14 mouse cellular contexts compared by ENCODE assay signal in genomic region chr2:77260134-77260533, GRCm38 (mm10). TPM values are rescaled to one million over a fixed set of nuclear protein-coding genes. Genes with fewer than 3 reads are reported as not detected.
DNase-seq lines count a peak whose midpoint lies in the region; ATAC-seq and TF ChIP-seq lines count a peak whose summit lies in the region.
"Had no signal": no experiment of that assay in that cellular context is flagged by ENCODE, and none has a peak within 500 bp of the region (broad histone marks: within the 10 kb centered on the region; RNA-seq: fewer than 3 reads in every experiment).

No protein-coding gene starts in this region.

- no peak overlapping the region for H3K9ac ChIP-seq in heart, embryonic 16.5 days (ENCODE audit: low read length)
- no peak overlapping the region for H3K9ac ChIP-seq in midbrain, postnatal 0 days (replicated peaks; ENCODE audit: low read length, poor library complexity, severe bottlenecking)
- H3K9ac ChIP-seq in midbrain, embryonic 11.5 days (ENCODE audit: low read length), result no peak overlapping the region
- no peak overlapping the region for H3K9ac ChIP-seq in stomach, postnatal 0 days (ENCODE audit: low read length)
- H3K9ac ChIP-seq: heart, embryonic 13.5 days had no signal

- H3K27me3 ChIP-seq in heart, embryonic 16.5 days (ENCODE audit: control insufficient read depth, insufficient read depth, low read length), result no peaks in the 10 kb centered on the region
- no peaks in the 10 kb centered on the region for H3K27me3 ChIP-seq in midbrain, postnatal 0 days (ENCODE audit: insufficient read depth, low read length)
- no peaks in the 10 kb centered on the region for H3K27me3 ChIP-seq in midbrain, embryonic 11.5 days (ENCODE audit: control insufficient read depth, insufficient read depth, low read length)
- H3K27me3 ChIP-seq in stomach, postnatal 0 days (ENCODE audit: control insufficient read depth, insufficient read depth, low read length), result no peaks in the 10 kb centered on the region
- H3K27me3 ChIP-seq: heart, embryonic 13.5 days; megakaryocyte, embryonic 14.5 days had no signal

- H3K4me3 ChIP-seq in heart, embryonic 16.5 days (ENCODE audit: low read length), result no peak overlapping the region
- no peak overlapping the region for H3K4me3 ChIP-seq in midbrain, postnatal 0 days (ENCODE audit: low read depth, low read length)
- H3K4me3 ChIP-seq in midbrain, embryonic 11.5 days (ENCODE audit: low read depth, low read length), result no peak overlapping the region
- H3K4me3 ChIP-seq in stomach, postnatal 0 days (ENCODE audit: low read depth, low read length), result no peak overlapping the region
- H3K4me3 ChIP-seq: embryonic facial prominence, embryonic 10.5 days; heart, embryonic 13.5 days; megakaryocyte, embryonic 14.5 days had no signal

- no peak overlapping the region for H3K4me2 ChIP-seq in heart, embryonic 16.5 days (ENCODE audit: low read depth, low read length)
- no peak overlapping the region for H3K4me2 ChIP-seq in midbrain, postnatal 0 days (ENCODE audit: low read depth, low read length, poor library complexity, severe bottlenecking)
- H3K4me2 ChIP-seq in midbrain, embryonic 11.5 days, result no peak overlapping the region
- H3K4me2 ChIP-seq in stomach, postnatal 0 days (replicated peaks; ENCODE audit: low read depth), result no peak overlapping the region
- H3K4me2 ChIP-seq: heart, embryonic 13.5 days had no signal

- TF ChIP-seq EP300 in stomach, postnatal 0 days (optimal IDR thresholded peaks at IDR 0.05), result no peak

- no peaks in the 10 kb centered on the region for H3K9me3 ChIP-seq in heart, embryonic 16.5 days (replicated peaks; ENCODE audit: control insufficient read depth, low read length)
- H3K9me3 ChIP-seq in midbrain, postnatal 0 days (ENCODE audit: low read length), result no peaks in the 10 kb centered on the region
- no peaks in the 10 kb centered on the region for H3K9me3 ChIP-seq in midbrain, embryonic 11.5 days (ENCODE audit: control insufficient read depth, low read length)
- H3K9me3 ChIP-seq in stomach, postnatal 0 days (ENCODE audit: control insufficient read depth, low read length), result no peaks in the 10 kb centered on the region
- H3K9me3 ChIP-seq: embryonic facial prominence, embryonic 10.5 days; heart, embryonic 13.5 days had no signal

- intact Hi-C loops in heart, postnatal 25 days (cut with DNase I), result no loop called here

- peaks cover 39% of the 10 kb centered on the region for H3K4me1 ChIP-seq in heart, embryonic 16.5 days (ENCODE audit: control insufficient read depth, insufficient read depth, low read length)
- peaks cover 8% of the 10 kb centered on the region; the same call in 1 of the 2 replicates for H3K4me1 ChIP-seq in midbrain, postnatal 0 days (ENCODE audit: insufficient read depth, low read length)
- peaks cover 23% of the 10 kb centered on the region for H3K4me1 ChIP-seq in midbrain, embryonic 11.5 days (ENCODE audit: control insufficient read depth, insufficient read depth, low read length)
- peaks cover 2% of the 10 kb centered on the region; the same call in 1 of the 2 replicates for H3K4me1 ChIP-seq in stomach, postnatal 0 days (replicated peaks; ENCODE audit: control insufficient read depth, insufficient read depth)
- H3K4me1 ChIP-seq: megakaryocyte, embryonic 14.5 days had no signal

- ATAC-seq in heart, embryonic 16.5 days (replicated peaks; ENCODE audit: extremely low read depth, insufficient read depth, low FRiP score), result peak; percentile 53
- no peak for ATAC-seq in midbrain, postnatal 0 days (ENCODE audit: low FRiP score)
- no peak for ATAC-seq in midbrain, embryonic 11.5 days (ENCODE audit: low FRiP score)
- ATAC-seq in stomach, postnatal 0 days (ENCODE audit: low FRiP score, low TSS enrichment), result no peak

- DNase-seq in heart, postnatal 25 days (ENCODE audit: low spot score), result no peak
- peak; percentile 30 for DNase-seq in kidney, postnatal 10 days
- no peak for DNase-seq in kidney, adult 11 months
- DNase-seq in midbrain, postnatal 0 days (ENCODE audit: low spot score), result peak; percentile 34
- DNase-seq in midbrain, embryonic 11.5 days (ENCODE audit: low spot score, missing footprints), result no peak
- DNase-seq in stomach, postnatal 0 days (ENCODE audit: low spot score), result no peak
- no peak for DNase-seq in adrenal gland, postnatal 14 days
- DNase-seq: cerebellum, adult 11-12 months; right cerebral cortex, postnatal 4 days; thymus, postnatal 14 days had no signal

- H3K36me3 ChIP-seq in heart, embryonic 16.5 days (ENCODE audit: control insufficient read depth, insufficient read depth), result no peaks in the 10 kb centered on the region
- H3K36me3 ChIP-seq in midbrain, postnatal 0 days (ENCODE audit: insufficient read depth, low read length), result no peaks in the 10 kb centered on the region
- no peaks in the 10 kb centered on the region for H3K36me3 ChIP-seq in midbrain, embryonic 11.5 days (ENCODE audit: control insufficient read depth, insufficient read depth, low read length)
- H3K36me3 ChIP-seq in stomach, postnatal 0 days (ENCODE audit: control insufficient read depth, insufficient read depth, low read length), result no peaks in the 10 kb centered on the region

- no peak overlapping the region for H3K27ac ChIP-seq in heart, embryonic 16.5 days (ENCODE audit: low read length)
- no peak overlapping the region for H3K27ac ChIP-seq in midbrain, postnatal 0 days (ENCODE audit: low read depth, low read length)
- no peak overlapping the region for H3K27ac ChIP-seq in midbrain, embryonic 11.5 days (ENCODE audit: low read depth, low read length)
- no peak overlapping the region for H3K27ac ChIP-seq in stomach, postnatal 0 days (replicated peaks)
- H3K27ac ChIP-seq: embryonic facial prominence, embryonic 10.5 days; heart, embryonic 13.5 days had no signal

- TF ChIP-seq CTCF in midbrain, postnatal 0 days (IDR thresholded peaks at IDR 0.05), result peak; percentile 54
- TF ChIP-seq CTCF in stomach, postnatal 0 days (IDR thresholded peaks at IDR 0.05; ENCODE audit: low read depth), result peak; percentile 52

- WGBS in heart, embryonic 16.5 days, result 56% methylated on average over 4 of the region's 4 CpGs
- 85% methylated on average over 4 of the region's 4 CpGs for WGBS in midbrain, postnatal 0 days
- WGBS in midbrain, embryonic 11.5 days, result 85% methylated on average over 4 of the region's 4 CpGs
- WGBS in stomach, postnatal 0 days, result 81% methylated on average over 4 of the region's 4 CpGs

RNA-seq across cellular contexts. Expression of gene Sestd1, which starts 20.3 kb away (rescaled TPM):
- 10.3 and 10.8 TPM in 2 replicates for polyA plus RNA-seq in heart, embryonic 16.5 days (2015; fragmentation: Nextera tagmentation; extraction: Ambion mirVana)
- 10 to 100 TPM; 20.3 to 21.2 TPM for total RNA-seq in heart, postnatal 25 days (2021)
- 52.6 and 64.0 TPM in 2 replicates for total RNA-seq in midbrain, postnatal 0 days (2014; rRNA removed)
- 21.6 and 23.7 TPM in 2 replicates for polyA plus RNA-seq in midbrain, postnatal 0 days (2015; fragmentation: Nextera tagmentation; extraction: Ambion mirVana)
- 24.8 and 27.3 TPM in 2 replicates for polyA plus RNA-seq in midbrain, embryonic 11.5 days (2014; fragmentation: Nextera tagmentation; extraction: Ambion mirVana)
- 7.5 and 7.6 TPM in 2 replicates for polyA plus RNA-seq in stomach, postnatal 0 days (2015; fragmentation: Nextera tagmentation; extraction: Ambion mirVana)
- total RNA-seq in adrenal gland, postnatal 14 days (2021), result 15.5 and 17.8 TPM in 2 replicates

Comparison
In these comparisons a context has a peak if more than half of its experiments do, and no peak if none do; other contexts are left out.
1. DNase-seq: peak in kidney, postnatal 10 days (single experiment) and midbrain, postnatal 0 days (single experiment); none in heart, postnatal 25 days (single experiment), kidney, adult 11 months (single experiment), midbrain, embryonic 11.5 days (single experiment), stomach, postnatal 0 days (single experiment) and adrenal gland, postnatal 14 days (single experiment).